Mouse (Mus musculus) spleen, adult 2 months (tissue): ENCODE data around the gene Phf10.
"Not testable (repeated sequence)": the region's sequence is repeated elsewhere in the genome, so short reads cannot be mapped to it uniquely, and the experiment has no call there.

Source experiments
- CTCF ChIP-seq: fragments of 200-500 bp; IDR thresholded peaks from 2 replicates; pipeline ENCODE4 v1.5.1; 2011; ENCODE audit warnings: mild to moderate bottlenecking, inconsistent platforms; ENCODE audit not compliant: insufficient read depth, insufficient read length, insufficient replicate concordance; ENCODE audit errors: extremely low read depth
- POLR2A ChIP-seq: fragments of 200-500 bp; IDR thresholded peaks from 2 replicates; pipeline ENCODE4 v1.6.1; 2011; ENCODE audit warnings: low read depth, low read length, inconsistent platforms

DNA sequence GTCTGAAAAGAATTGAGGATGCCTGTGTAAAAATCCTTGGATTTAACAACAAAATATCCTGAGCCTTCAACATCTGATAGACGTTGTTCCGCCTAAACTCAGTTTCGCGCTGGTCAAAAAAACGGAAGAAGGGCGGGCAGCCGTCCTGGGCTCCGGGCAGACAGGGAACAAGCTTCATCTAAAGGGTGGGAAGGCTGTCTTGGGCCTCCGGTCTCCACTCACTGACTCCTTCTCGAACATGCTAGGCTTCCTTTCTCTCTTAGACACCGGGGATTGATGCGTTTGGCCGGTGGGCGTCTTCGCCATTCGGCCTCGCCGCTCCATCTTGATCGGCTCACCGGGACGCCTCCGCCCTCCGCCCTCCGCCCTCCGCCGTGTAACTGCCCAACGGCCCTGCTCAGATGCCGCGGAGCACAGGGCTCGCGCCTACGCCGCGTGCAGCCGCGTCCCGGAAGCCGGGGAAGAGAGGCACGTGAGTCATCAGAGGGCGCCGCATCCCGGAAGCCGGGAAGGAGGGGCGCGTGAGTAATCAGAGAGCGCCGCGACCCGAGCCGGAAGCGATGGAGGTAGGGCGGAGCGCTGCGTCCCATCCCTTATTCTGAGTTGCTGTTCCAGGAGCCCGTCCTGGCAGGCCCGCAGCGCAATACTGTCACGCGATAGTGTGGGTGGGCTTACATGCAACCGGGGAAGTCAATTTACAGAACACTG lies 48.8 kb upstream of the Phf10 start, which contains the start of gene Gm3435:
- not testable (repeated sequence) for TF ChIP-seq CTCF, POLR2A
